8 mouse cellular contexts compared by ENCODE assay signal in the genomic region with DNA sequence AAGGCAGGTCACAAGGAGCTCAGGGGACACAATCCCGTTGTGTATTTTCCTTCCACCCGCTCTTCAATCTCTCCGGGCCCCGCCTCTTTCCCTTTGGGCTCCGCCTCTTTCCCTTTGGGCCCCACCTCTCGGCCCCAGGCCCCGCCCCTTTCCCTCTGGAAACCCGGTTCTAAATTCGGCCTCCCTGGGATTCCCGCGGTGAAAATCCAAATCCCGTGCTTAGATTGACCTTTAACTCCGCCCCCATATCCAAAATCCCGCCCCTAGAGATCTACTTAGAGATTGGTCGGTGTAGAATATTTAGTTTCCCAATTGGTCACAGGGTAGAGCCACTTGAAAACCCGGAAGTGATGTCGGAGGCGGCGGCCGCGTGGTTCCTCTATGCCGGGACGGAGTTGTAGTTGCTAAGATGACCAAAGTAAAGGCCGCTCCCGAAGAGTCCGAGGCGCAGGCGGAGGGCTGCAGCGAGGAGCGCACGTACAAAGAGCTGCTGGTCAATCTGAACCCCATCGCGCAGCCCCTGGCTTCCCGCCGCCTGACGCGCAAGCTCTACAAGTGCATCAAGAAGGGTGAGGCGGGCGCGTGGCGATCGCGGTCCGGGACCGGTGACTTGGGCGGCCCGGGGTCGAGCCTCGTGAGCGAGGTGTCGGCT. TPM values are rescaled to one million over a fixed set of nuclear protein-coding genes. Genes with fewer than 3 reads are reported as not detected.
A peak's percentile ranks its signal among the peaks of the same experiment; 100 is the strongest.
DNase-seq lines count a peak whose midpoint lies in the region; ATAC-seq lines count a peak whose summit lies in the region.

A gene (plus strand): TSS at position 327 of the 652 bp plus-strand sequence.

- H3K36me3 ChIP-seq in forebrain, embryonic 14.5 days (ENCODE audit: control insufficient read depth, insufficient read depth, low read length), result peaks cover 35% of the 10 kb centered on the region
- peaks cover 33% of the 10 kb centered on the region for H3K36me3 ChIP-seq in neural tube, embryonic 15.5 days

- peak; percentile 96 for ATAC-seq in forebrain, embryonic 14.5 days
- ATAC-seq in neural tube, embryonic 15.5 days (ENCODE audit: low FRiP score), result peak; percentile 94

- peak; percentile 99 for DNase-seq in ES-CJ7 (ENCODE audit: low read depth, low spot score)
- peak; percentile 94 for DNase-seq in cerebellum, adult 11 months
- peak; percentile 99 for DNase-seq in forebrain, embryonic 14.5 days (ENCODE audit: low spot score)
- DNase-seq in heart, postnatal 14 days, result peak; percentile 89 to 96
- peak; percentile 96 for DNase-seq in layer of hippocampus, adult 11-12 months (ENCODE audit: low spot score)
- DNase-seq in lung, adult 18-20 months, result peak; percentile 97 to 98
- DNase-seq in testis, postnatal 14 days (ENCODE audit: low spot score), result peak; percentile 96

- peak within 1 kb of the TSS; percentile 74 for H3K4me3 ChIP-seq in forebrain, embryonic 14.5 days (ENCODE audit: low read depth, low read length)
- peak within 1 kb of the TSS; percentile 78 for H3K4me3 ChIP-seq in neural tube, embryonic 15.5 days (replicated peaks)

- H3K9me3 ChIP-seq in forebrain, embryonic 14.5 days (replicated peaks; ENCODE audit: control insufficient read depth, low read length), result no peaks in the 10 kb centered on the region
- H3K9me3 ChIP-seq in neural tube, embryonic 15.5 days (replicated peaks), result no peaks in the 10 kb centered on the region

- peaks cover 13% of the 10 kb centered on the region for H3K4me1 ChIP-seq in forebrain, embryonic 14.5 days (ENCODE audit: control insufficient read depth, insufficient read depth, low read length)
- peaks cover 35% of the 10 kb centered on the region for H3K4me1 ChIP-seq in neural tube, embryonic 15.5 days

- H3K27ac ChIP-seq in forebrain, embryonic 14.5 days (ENCODE audit: low read depth, low read length), result no peak within 1 kb of the TSS
- H3K27ac ChIP-seq in neural tube, embryonic 15.5 days (replicated peaks), result peak within 1 kb of the TSS; percentile 38

- no peaks in the 10 kb centered on the region for H3K27me3 ChIP-seq in forebrain, embryonic 14.5 days (replicated peaks; ENCODE audit: control insufficient read depth, insufficient read depth, low read length)
- no peaks in the 10 kb centered on the region for H3K27me3 ChIP-seq in neural tube, embryonic 15.5 days (replicated peaks)

- intact Hi-C loops in heart, postnatal 14 days (cut with DNase I), result loop anchor here (5.0 to 10.0 kb wide), 2 partner anchors 33 to 385 kb away; a partner anchor contains a TSS

- H3K4me2 ChIP-seq in forebrain, embryonic 14.5 days (ENCODE audit: low read length), result peak within 1 kb of the TSS; percentile 64
- peak within 1 kb of the TSS; percentile 75 for H3K4me2 ChIP-seq in neural tube, embryonic 15.5 days

- under 1% methylated on average over 51 of the region's 51 CpGs for WGBS in forebrain, embryonic 14.5 days
- WGBS in neural tube, embryonic 15.5 days, result under 1% methylated on average over 51 of the region's 51 CpGs

- H3K9ac ChIP-seq in forebrain, embryonic 14.5 days (ENCODE audit: low read length), result peak within 1 kb of the TSS; percentile 77
- H3K9ac ChIP-seq in neural tube, embryonic 15.5 days (replicated peaks), result peak within 1 kb of the TSS; percentile 60

RNA-seq across cellular contexts. Expression of the gene that starts here (rescaled TPM):
- polyA plus RNA-seq in forebrain, embryonic 14.5 days (2014; fragmentation: Nextera tagmentation; extraction: Ambion mirVana), result 114 and 150 TPM in 2 replicates
- 10 to 100 TPM; 19.5 to 21.3 TPM for total RNA-seq in heart, postnatal 14 days (2021)
- 96.3 and 117 TPM in 2 replicates for polyA plus RNA-seq in neural tube, embryonic 15.5 days (2015; fragmentation: Nextera tagmentation; extraction: Ambion mirVana)
